Mouse (Mus musculus) spleen, adult 2 months (tissue): ENCODE data around the gene Inpp5b. TPM values are rescaled to one million over a fixed set of nuclear protein-coding genes. Genes with fewer than 3 reads are reported as not detected.

Source experiments
- DNase-seq, 2 experiments: peaks; one replicate each; pipeline versions ENCODE4 v3.0.0 to v3.0.0-alpha.2; 2012 to 2021; ENCODE audit warnings: low spot score in 2 of 2, low read depth in 1 of 2
- H3K27ac ChIP-seq: fragments of 200-500 bp; 2 replicates; pipeline ENCODE4 v1.5.1; 2012; ENCODE audit warnings: low read length, inconsistent platforms; ENCODE audit not compliant: insufficient read depth
- H3K27me3 ChIP-seq: fragments of 200-500 bp; 2 replicates; pipeline ENCODE4 v1.6.1; 2012; ENCODE audit warnings: mild to moderate bottlenecking, moderate library complexity, low read length, inconsistent platforms; ENCODE audit not compliant: control insufficient read depth, insufficient read depth
- H3K36me3 ChIP-seq: fragments of 200-500 bp; 2 replicates; pipeline ENCODE4 v1.6.1; 2012; ENCODE audit warnings: mild to moderate bottlenecking, low read length, inconsistent platforms; ENCODE audit not compliant: control insufficient read depth, insufficient read depth
- H3K4me1 ChIP-seq: fragments of 200-500 bp; 2 replicates; pipeline ENCODE4 v1.6.1; 2011; ENCODE audit warnings: inconsistent platforms; ENCODE audit not compliant: control insufficient read depth, insufficient read depth, insufficient read length
- H3K4me3 ChIP-seq: fragments of 200-500 bp; 2 replicates; pipeline ENCODE4 v1.5.1; 2011; ENCODE audit warnings: mild to moderate bottlenecking, inconsistent platforms; ENCODE audit not compliant: insufficient read depth, insufficient read length; ENCODE audit errors: extremely low read depth
- CTCF ChIP-seq: fragments of 200-500 bp; IDR thresholded peaks from 2 replicates; pipeline ENCODE4 v1.5.1; 2011; ENCODE audit warnings: mild to moderate bottlenecking, inconsistent platforms; ENCODE audit not compliant: insufficient read depth, insufficient read length, insufficient replicate concordance; ENCODE audit errors: extremely low read depth
- POLR2A ChIP-seq: fragments of 200-500 bp; IDR thresholded peaks from 2 replicates; pipeline ENCODE4 v1.6.1; 2011; ENCODE audit warnings: low read depth, low read length, inconsistent platforms
- WGBS: fragments of 180-500 bp; shearing (Covaris S2); methylation state at CpG from one replicate; pipeline ENCODE4 v1.1.7; 2018; 5-methylcytosine and 5-hydroxymethylcytosine counted together
- polyA plus RNA-seq: library from polyadenylated mRNA; depleted of rRNA; stranded (reverse); fragments of >200 nt; gene quantifications from 2 replicates; pipeline ENCODE4 v1.2.3, GENCODE M21; 2012

Inpp5b gene
- polyA plus RNA-seq, 1 experiment, result 31.3 TPM

DNA sequence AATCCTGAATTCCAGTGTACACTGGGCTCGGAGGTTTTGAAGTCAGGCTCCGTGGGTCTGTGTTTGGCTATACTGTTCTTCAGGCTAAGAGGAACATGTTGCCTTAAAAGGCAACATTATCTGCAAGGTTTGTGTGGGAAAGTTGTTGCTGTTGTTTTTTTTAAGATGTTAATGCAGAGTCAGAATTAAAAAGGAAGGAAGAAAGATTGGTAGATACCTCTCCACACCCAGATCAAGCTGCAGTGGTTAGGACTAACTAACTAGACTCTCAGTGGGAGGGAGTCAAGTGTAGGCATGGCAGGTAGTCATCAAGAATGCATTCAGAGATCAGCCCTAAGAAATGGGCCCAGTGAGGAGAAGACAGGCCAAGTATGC lies 24.9 kb downstream of the Inpp5b start:
- WGBS, result 28% methylated on average over 2 of the region's 2 CpGs
- Histone ChIP-seq H3K4me3 (no peak overlapping the region), H3K4me1 (peaks cover 9% of the 10 kb centered on the region; the same call in 1 of the 2 replicates), H3K36me3 (no peaks in the 10 kb centered on the region; the same call in 1 of the 2 replicates), H3K27me3 (no peaks in the 10 kb centered on the region), H3K27ac (peak overlapping the region; percentile 41; the same call in 1 of the 2 replicates)
- DNase-seq, result no peak
- TF ChIP-seq CTCF, result no peak
- no peak for TF ChIP-seq POLR2A

DNA sequence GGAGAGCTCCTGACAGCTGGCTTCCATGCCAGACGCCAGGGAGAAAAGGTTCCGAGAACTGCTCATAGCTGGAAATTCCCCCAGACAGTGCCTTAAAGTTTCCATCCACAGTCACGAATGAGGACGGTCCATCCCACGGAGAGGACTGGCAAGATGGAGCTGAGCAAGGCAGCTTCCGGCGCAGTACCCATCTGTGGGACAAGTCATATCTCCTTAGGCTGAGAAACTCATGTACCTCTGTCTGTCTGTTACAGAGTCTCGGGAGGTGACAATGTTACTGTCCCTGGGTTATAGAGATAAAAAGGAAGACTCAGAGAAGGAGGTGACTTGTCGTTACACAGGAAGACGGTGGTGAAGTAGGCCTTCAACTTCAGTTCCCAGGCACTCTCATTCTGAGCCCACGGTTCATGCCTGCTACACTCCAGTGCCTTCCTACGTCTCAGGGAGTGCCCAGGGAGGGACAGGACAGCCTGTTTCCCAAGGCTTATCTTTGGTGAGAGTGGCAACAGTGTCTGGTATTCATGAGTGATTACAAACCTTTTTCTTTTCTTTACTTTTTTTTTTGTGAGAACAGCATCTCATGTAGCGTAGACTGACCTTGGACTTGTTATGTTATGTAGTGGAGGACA lies 27.4 kb downstream of the Inpp5b start:
- peaks cover 12% of the 10 kb centered on the region; the same call in 1 of the 2 replicates for H3K4me1 ChIP-seq
- WGBS, result 68% methylated on average over 13 of the region's 13 CpGs
- no peak for TF ChIP-seq POLR2A
- TF ChIP-seq CTCF, result no peak
- H3K36me3 ChIP-seq, result no peaks in the 10 kb centered on the region
- no peak overlapping the region for H3K4me3 ChIP-seq
- H3K27ac ChIP-seq, result no peak overlapping the region
- no peak for DNase-seq
- no peaks in the 10 kb centered on the region for H3K27me3 ChIP-seq

DNA sequence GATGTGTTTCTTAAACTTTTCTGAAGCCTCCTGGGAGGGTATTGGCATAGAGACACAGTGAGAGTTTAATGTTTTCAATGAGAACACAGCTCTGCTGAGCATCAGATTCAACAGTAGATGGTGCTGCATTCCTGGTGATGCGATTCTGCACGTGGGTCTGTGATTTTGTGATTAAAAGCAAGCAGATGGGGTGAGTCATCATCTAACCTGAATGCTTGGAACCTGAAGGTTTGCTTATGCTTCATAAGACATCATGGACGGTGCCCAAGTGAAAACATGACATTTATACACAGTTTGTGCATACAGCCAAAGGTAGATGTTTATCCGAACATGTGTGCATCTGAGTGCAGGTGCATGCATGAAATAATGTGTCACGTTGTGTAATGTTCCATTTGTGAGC lies 29.0 kb downstream of the Inpp5b start:
- no peak overlapping the region for H3K27ac ChIP-seq
- DNase-seq, result no peak
- H3K27me3 ChIP-seq, result no peaks in the 10 kb centered on the region
- TF ChIP-seq CTCF, result no peak
- TF ChIP-seq POLR2A, result no peak
- WGBS, result 69% methylated on average over 5 of the region's 5 CpGs
- H3K4me3 ChIP-seq, result no peak overlapping the region
- no peaks in the 10 kb centered on the region for H3K36me3 ChIP-seq
- H3K4me1 ChIP-seq, result peaks cover 12% of the 10 kb centered on the region; the same call in 1 of the 2 replicates

DNA sequence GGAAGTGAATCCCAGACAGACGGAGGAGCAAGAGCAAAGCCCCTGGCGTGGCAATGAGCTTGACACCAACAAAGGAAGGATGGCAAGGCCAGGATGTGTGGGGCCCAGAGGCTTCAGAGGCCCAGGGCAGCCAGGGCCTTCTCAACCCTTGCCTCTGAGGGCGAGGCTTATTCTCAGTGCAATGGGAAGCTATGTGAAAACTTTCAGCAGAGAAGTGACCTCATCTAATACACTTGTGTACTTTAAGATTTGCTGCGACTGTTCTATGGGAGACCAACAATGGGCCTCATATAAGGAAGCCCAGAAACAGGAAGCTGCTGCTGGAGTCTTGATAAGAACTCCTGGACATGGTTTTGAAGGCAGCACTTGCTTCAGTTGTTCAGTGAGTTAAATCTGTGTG lies 30.5 kb downstream of the Inpp5b start:
- 47% methylated on average over 4 of the region's 4 CpGs for WGBS
- Histone ChIP-seq H3K4me3 (no peak overlapping the region), H3K36me3 (peaks cover 1% of the 10 kb centered on the region), H3K27ac (0 out of 2 replicates have a peak overlapping the region, but pooled peaks have one; percentile 8), H3K27me3 (no peaks in the 10 kb centered on the region), H3K4me1 (peaks cover 7% of the 10 kb centered on the region; the same call in 1 of the 2 replicates)
- DNase-seq, result no peak
- no peak for TF ChIP-seq POLR2A
- no peak for TF ChIP-seq CTCF

DNA sequence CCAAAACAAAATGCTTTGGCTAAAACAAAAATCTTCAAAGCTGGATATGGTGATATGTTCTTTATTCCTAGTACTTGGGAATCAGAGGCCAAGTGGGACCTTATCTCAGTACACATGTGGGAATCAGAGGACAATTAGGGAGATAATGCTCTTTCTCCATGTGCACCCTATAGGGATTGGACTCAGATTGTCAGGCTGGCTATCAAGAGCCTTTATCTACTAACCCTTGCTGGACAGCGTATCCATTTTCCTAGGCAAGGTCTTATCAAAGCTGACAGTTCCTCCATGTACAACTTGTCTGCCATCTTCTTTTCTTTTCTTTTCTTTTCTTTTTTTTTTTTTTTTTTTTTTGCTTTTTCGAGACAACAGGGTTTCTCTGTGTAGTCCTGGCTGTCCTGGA lies 31.8 kb downstream of the Inpp5b start:
- Histone ChIP-seq H3K4me3 (no peak overlapping the region), H3K27me3 (no peaks in the 10 kb centered on the region), H3K4me1 (peaks cover 7% of the 10 kb centered on the region; the same call in 1 of the 2 replicates), H3K36me3 (peaks cover 5% of the 10 kb centered on the region), H3K27ac (no peak overlapping the region)
- WGBS, result 61% methylated on average over 2 of the region's 2 CpGs
- no peak for DNase-seq
- no peak for TF ChIP-seq POLR2A
- TF ChIP-seq CTCF, result no peak

DNA sequence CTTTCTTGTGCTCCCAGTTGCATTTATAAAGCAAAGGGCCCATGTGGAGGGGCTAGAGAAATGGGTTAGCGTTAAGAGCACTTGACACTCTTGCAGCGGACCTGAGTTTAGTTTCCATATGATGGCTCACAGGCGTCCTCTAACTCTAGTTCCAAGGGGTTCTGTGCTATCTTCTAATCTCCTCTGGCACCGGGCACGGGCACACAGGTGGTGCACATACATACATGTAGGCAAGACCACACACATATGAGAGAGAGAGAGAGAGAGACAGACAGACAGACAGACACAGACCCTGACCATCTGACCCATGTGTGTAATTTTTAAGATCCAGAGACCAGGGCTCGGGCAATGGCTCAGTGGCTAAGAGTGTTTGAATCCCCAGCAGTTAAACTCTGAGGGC lies 32.3 kb downstream of the Inpp5b start:
- peaks cover 3% of the 10 kb centered on the region; the same call in 1 of the 2 replicates for H3K4me1 ChIP-seq
- 85% methylated on average over 6 of the region's 6 CpGs for WGBS
- DNase-seq, result no peak
- H3K27me3 ChIP-seq, result no peaks in the 10 kb centered on the region
- TF ChIP-seq POLR2A, result no peak
- TF ChIP-seq CTCF, result no peak
- no peak overlapping the region for H3K27ac ChIP-seq
- H3K4me3 ChIP-seq, result no peak overlapping the region
- H3K36me3 ChIP-seq, result peaks cover 6% of the 10 kb centered on the region

DNA sequence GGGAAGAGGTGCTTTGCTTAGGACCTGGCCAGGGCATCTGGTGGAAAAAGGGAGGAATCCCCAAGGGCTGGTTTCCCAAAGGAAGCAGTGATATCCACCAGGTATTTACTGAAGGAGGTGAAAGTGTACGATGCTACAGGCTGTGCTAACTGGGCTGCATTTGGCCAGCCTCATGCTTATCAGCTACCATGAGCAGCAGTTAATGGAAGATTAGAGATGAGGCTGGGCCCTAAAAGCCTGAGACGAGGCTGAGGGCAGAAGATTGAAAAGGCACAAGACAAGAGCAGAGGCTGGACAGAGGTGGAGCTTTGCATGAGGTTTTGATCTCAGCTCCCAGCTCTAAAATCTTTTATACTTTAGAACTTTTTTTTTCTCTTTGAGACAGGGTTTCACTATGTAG lies 32.8 kb downstream of the Inpp5b start:
- WGBS, result 83% methylated on average over 2 of the region's 2 CpGs
- H3K27ac ChIP-seq, result no peak overlapping the region
- H3K4me3 ChIP-seq, result no peak overlapping the region

More for the DNA sequence above, 32.8 kb downstream of the Inpp5b start:
- peaks cover 3% of the 10 kb centered on the region; the same call in 1 of the 2 replicates for H3K4me1 ChIP-seq
- no peak for TF ChIP-seq POLR2A
- no peak for TF ChIP-seq CTCF
- no peaks in the 10 kb centered on the region for H3K27me3 ChIP-seq
- H3K36me3 ChIP-seq, result peaks cover 9% of the 10 kb centered on the region
- no peak for DNase-seq
